Mouse (Mus musculus): ENCODE measurements around the gene Pp2d1.

- TF ChIP-seq CTCF (IDR thresholded peaks at IDR 0.05; ENCODE audit: insufficient read depth, low read depth, low read length) (no peak), POLR2A (IDR thresholded peaks at IDR 0.05; ENCODE audit: insufficient read depth, low read depth, low read length) (no peak)
Measured at GRCm38 (mm10) chr17:53564837-53565236, 25.6 kb upstream of the Pp2d1 start.

Data from olfactory bulb, adult 2 months (tissue).